8 mouse cellular contexts compared by ENCODE assay signal in the genomic region with DNA sequence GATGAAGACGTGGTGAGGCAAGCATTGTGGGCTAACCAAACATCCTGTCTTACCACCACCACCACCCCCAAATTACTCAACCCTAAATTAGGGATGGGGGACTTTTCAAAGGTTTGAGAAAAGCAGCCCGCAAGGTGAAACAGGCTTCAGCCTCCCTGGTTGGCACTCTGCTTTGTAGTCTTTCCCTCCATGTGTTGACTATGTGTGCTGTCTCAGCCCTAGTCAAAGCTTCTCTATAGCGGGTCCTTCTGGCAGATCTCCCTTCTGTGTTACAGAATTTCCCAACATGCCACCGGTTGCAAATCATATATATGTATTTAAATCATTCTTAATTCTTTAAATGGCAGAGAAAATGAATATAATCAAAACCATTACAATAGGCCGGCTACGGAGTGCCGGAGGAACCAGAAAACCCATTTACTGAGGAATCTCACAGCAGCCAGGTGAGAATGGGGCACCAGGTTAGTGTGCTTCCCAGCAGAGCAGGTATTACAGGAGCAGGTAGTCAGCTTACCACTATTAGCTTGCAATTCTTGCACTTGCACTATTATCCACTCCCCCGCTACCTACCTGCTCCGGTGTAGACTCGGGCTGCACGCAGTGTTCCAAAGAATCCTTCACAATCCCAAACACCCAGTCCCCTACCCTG. TPM values are rescaled to one million over a fixed set of nuclear protein-coding genes. Genes with fewer than 3 reads are reported as not detected.
A peak's percentile ranks its signal among the peaks of the same experiment; 100 is the strongest.
DNase-seq lines count a peak whose midpoint lies in the region; ATAC-seq and TF ChIP-seq lines count a peak whose summit lies in the region.

No protein-coding gene starts in this region.

- DNase-seq in kidney, postnatal 0 days (ENCODE audit: low spot score): no peak
- no peak for DNase-seq in kidney, adult 8-10 months
- DNase-seq in hindbrain, embryonic 10.5 days (ENCODE audit: low spot score): no peak
- DNase-seq in frontal cortex, postnatal 25 days (ENCODE audit: low spot score in 2 of 2): no peak
- DNase-seq in urinary bladder, postnatal 4 days (ENCODE audit: low spot score in 2 of 2): no peak
- no peak for DNase-seq in c-Kit-positive CD71-positive TER-119-positive erythroid progenitor cells, embryonic 14.5 days (ENCODE audit: low spot score)

- H3K4me3 ChIP-seq in kidney, postnatal 0 days (replicated peaks; ENCODE audit: low read depth, low read length): peak overlapping the region; percentile 61
- peak overlapping the region; percentile 67 for H3K4me3 ChIP-seq in brown adipose tissue, adult 24 weeks (ENCODE audit: insufficient read depth, low read depth, low read length)
- H3K4me3 ChIP-seq in hindbrain, embryonic 10.5 days: peak overlapping the region; percentile 73
- H3K4me3 ChIP-seq in midbrain, embryonic 12.5 days: peak overlapping the region; percentile 61

- no peaks in the 10 kb centered on the region; the same call in 1 of the 2 replicates for H3K27me3 ChIP-seq in kidney, postnatal 0 days (ENCODE audit: insufficient read depth, low read length)
- H3K27me3 ChIP-seq in hindbrain, embryonic 10.5 days (ENCODE audit: insufficient read depth, poor library complexity, severe bottlenecking): no peaks in the 10 kb centered on the region
- no peaks in the 10 kb centered on the region for H3K27me3 ChIP-seq in midbrain, embryonic 12.5 days

- H3K4me1 ChIP-seq in kidney, postnatal 0 days (replicated peaks; ENCODE audit: insufficient read depth, low read length): no peaks in the 10 kb centered on the region
- H3K4me1 ChIP-seq in brown adipose tissue, adult 24 weeks (ENCODE audit: control insufficient read depth, insufficient read depth, insufficient read length, low read length): peaks cover 3% of the 10 kb centered on the region; the same call in 1 of the 2 replicates
- H3K4me1 ChIP-seq in hindbrain, embryonic 10.5 days (replicated peaks): peaks cover 9% of the 10 kb centered on the region
- peaks cover 4% of the 10 kb centered on the region; the same call in 1 of the 2 replicates for H3K4me1 ChIP-seq in midbrain, embryonic 12.5 days

- H3K36me3 ChIP-seq in kidney, postnatal 0 days (ENCODE audit: insufficient read depth, low read length): no peaks in the 10 kb centered on the region
- H3K36me3 ChIP-seq in hindbrain, embryonic 10.5 days: no peaks in the 10 kb centered on the region
- H3K36me3 ChIP-seq in midbrain, embryonic 12.5 days: no peaks in the 10 kb centered on the region

- ATAC-seq in kidney, postnatal 0 days (replicated peaks; ENCODE audit: low FRiP score, low read depth): peak; percentile 34; the same call in 1 of the 2 replicates
- ATAC-seq in midbrain, embryonic 12.5 days (ENCODE audit: low FRiP score, low read depth): no peak

- peak overlapping the region; percentile 84 for H3K4me2 ChIP-seq in kidney, postnatal 0 days (ENCODE audit: low read length)
- peak overlapping the region; percentile 91 for H3K4me2 ChIP-seq in midbrain, embryonic 12.5 days (replicated peaks)

- H3K9me3 ChIP-seq in kidney, postnatal 0 days (replicated peaks; ENCODE audit: low read length): no peaks in the 10 kb centered on the region
- no peaks in the 10 kb centered on the region for H3K9me3 ChIP-seq in hindbrain, embryonic 10.5 days
- H3K9me3 ChIP-seq in midbrain, embryonic 12.5 days: no peaks in the 10 kb centered on the region

- 33% methylated on average over 11 of the region's 11 CpGs for WGBS in kidney, postnatal 0 days
- WGBS in hindbrain, embryonic 10.5 days: 32% methylated on average over 11 of the region's 11 CpGs
- 35% methylated on average over 11 of the region's 11 CpGs for WGBS in midbrain, embryonic 12.5 days

- H3K9ac ChIP-seq in kidney, postnatal 0 days (ENCODE audit: low read depth, low read length): peak overlapping the region; percentile 51
- peak overlapping the region; percentile 54 for H3K9ac ChIP-seq in midbrain, embryonic 12.5 days (replicated peaks)

- TF ChIP-seq CTCF in kidney, postnatal 0 days (IDR thresholded peaks at IDR 0.05; ENCODE audit: low read depth): no peak

- no peak overlapping the region for H3K27ac ChIP-seq in kidney, postnatal 0 days
- H3K27ac ChIP-seq in brown adipose tissue, adult 24 weeks (replicated peaks; ENCODE audit: low read depth, low read length): no peak overlapping the region
- peak overlapping the region; percentile 57; the same call in 1 of the 2 replicates for H3K27ac ChIP-seq in hindbrain, embryonic 10.5 days
- H3K27ac ChIP-seq in midbrain, embryonic 12.5 days (replicated peaks): no peak overlapping the region

RNA-seq across cellular contexts. Expression of gene Zfp459, which starts 0.5 kb away (rescaled TPM):
- polyA plus RNA-seq in kidney, postnatal 0 days (2015; fragmentation: Nextera tagmentation; extraction: Ambion mirVana): 1.1 and 1.4 TPM in 2 replicates
- 0.52 TPM in 1 of 2 replicates, not detected in the other for polyA plus RNA-seq in brown adipose tissue, adult 24 weeks (2012; ENCODE audit: insufficient read depth, insufficient read length, missing spikeins)
- 0.92 and 1.7 TPM in 2 replicates for polyA plus RNA-seq in hindbrain, embryonic 10.5 days (2016; fragmentation: Nextera tagmentation; extraction: Ambion mirVana)
- polyA plus RNA-seq in midbrain, embryonic 12.5 days (2016; fragmentation: Nextera tagmentation; extraction: Ambion mirVana): 0.42 and 0.46 TPM in 2 replicates

RNA-seq across cellular contexts. Expression of gene Zfp429, which starts 21.1 kb away (rescaled TPM):
- 5.4 and 7.8 TPM in 2 replicates for polyA plus RNA-seq in kidney, postnatal 0 days (2015; fragmentation: Nextera tagmentation; extraction: Ambion mirVana)
- polyA plus RNA-seq in brown adipose tissue, adult 24 weeks (2012; ENCODE audit: insufficient read depth, insufficient read length, missing spikeins): 0.67 and 2.1 TPM in 2 replicates
- polyA plus RNA-seq in hindbrain, embryonic 10.5 days (2016; fragmentation: Nextera tagmentation; extraction: Ambion mirVana): 3.7 and 5.9 TPM in 2 replicates
- 2.9 and 4.3 TPM in 2 replicates for polyA plus RNA-seq in midbrain, embryonic 12.5 days (2016; fragmentation: Nextera tagmentation; extraction: Ambion mirVana)

RNA-seq across cellular contexts. Expression of gene Zfp874a, which starts 30.7 kb away (rescaled TPM):
- 9.7 TPM in 2 replicates for polyA plus RNA-seq in kidney, postnatal 0 days (2015; fragmentation: Nextera tagmentation; extraction: Ambion mirVana)
- 9.5 and 15.8 TPM in 2 replicates for polyA plus RNA-seq in brown adipose tissue, adult 24 weeks (2012; ENCODE audit: insufficient read depth, insufficient read length, missing spikeins)
- 5.7 and 7.2 TPM in 2 replicates for polyA plus RNA-seq in hindbrain, embryonic 10.5 days (2016; fragmentation: Nextera tagmentation; extraction: Ambion mirVana)
- polyA plus RNA-seq in midbrain, embryonic 12.5 days (2016; fragmentation: Nextera tagmentation; extraction: Ambion mirVana): 6.0 and 6.8 TPM in 2 replicates

RNA-seq across cellular contexts. Expression of gene Zfp456, which starts 45.1 kb away (rescaled TPM):
- polyA plus RNA-seq in kidney, postnatal 0 days (2015; fragmentation: Nextera tagmentation; extraction: Ambion mirVana): 1.6 and 1.9 TPM in 2 replicates
- 0.59 and 1.9 TPM in 2 replicates for polyA plus RNA-seq in brown adipose tissue, adult 24 weeks (2012; ENCODE audit: insufficient read depth, insufficient read length, missing spikeins)
- polyA plus RNA-seq in hindbrain, embryonic 10.5 days (2016; fragmentation: Nextera tagmentation; extraction: Ambion mirVana): 0.73 and 0.93 TPM in 2 replicates
- 0.83 and 1.2 TPM in 2 replicates for polyA plus RNA-seq in midbrain, embryonic 12.5 days (2016; fragmentation: Nextera tagmentation; extraction: Ambion mirVana)

RNA-seq across cellular contexts. Expression of gene Gm28041, which starts 45.1 kb away (rescaled TPM):
- polyA plus RNA-seq in kidney, postnatal 0 days (2015; fragmentation: Nextera tagmentation; extraction: Ambion mirVana): 0.20 and 0.23 TPM in 2 replicates
- polyA plus RNA-seq in brown adipose tissue, adult 24 weeks (2012; ENCODE audit: insufficient read depth, insufficient read length, missing spikeins): 3.7 TPM in 1 of 2 replicates, not detected in the other
- not detected in 2 replicates for polyA plus RNA-seq in hindbrain, embryonic 10.5 days (2016; fragmentation: Nextera tagmentation; extraction: Ambion mirVana)
- 0.29 TPM in 1 of 2 replicates, not detected in the other for polyA plus RNA-seq in midbrain, embryonic 12.5 days (2016; fragmentation: Nextera tagmentation; extraction: Ambion mirVana)
